Mouse (Mus musculus): ENCODE results near the gene Pik3cd. TPM values are rescaled to one million over a fixed set of nuclear protein-coding genes. Genes with fewer than 3 reads are reported as not detected.
"Not testable (repeated sequence)": the region's sequence is repeated elsewhere in the genome, so short reads cannot be mapped to it uniquely, and the experiment has no call there.

Gene Pik3cd
- polyA plus RNA-seq, 1 experiment, result 19.3 TPM

- no peak for TF ChIP-seq CTCF (IDR thresholded peaks at IDR 0.05; ENCODE audit: insufficient read depth, low read length)
- no peak for TF ChIP-seq POLR2A (IDR thresholded peaks at IDR 0.05; ENCODE audit: borderline replicate concordance, extremely low read depth, low read depth, low read length)
- WGBS, result 74% methylated on average over 4 of the region's 4 CpGs
These were observed 81.1 kb downstream of the Pik3cd start for GRCm38 (mm10) chr4:149621286-149621685.

GRCm38 (mm10) chr4:149619988-149620387 lies 82.4 kb downstream of the Pik3cd start:
- DNase-seq, result no peak
- no peak for TF ChIP-seq CTCF (IDR thresholded peaks at IDR 0.05; ENCODE audit: insufficient read depth, low read length)
- TF ChIP-seq POLR2A (IDR thresholded peaks at IDR 0.05; ENCODE audit: borderline replicate concordance, extremely low read depth, low read depth, low read length), result no peak
- 60% methylated on average over 8 of the region's 8 CpGs for WGBS
- Histone ChIP-seq H3K4me3 (replicated peaks; ENCODE audit: extremely low read depth, low read depth, low read length) (no peak overlapping the region), H3K4me1 (ENCODE audit: control insufficient read depth, insufficient read depth, low read length) (no peaks in the 10 kb centered on the region)

More at GRCm38 (mm10) chr4:149621286-149621685, 81.1 kb downstream of the Pik3cd start:
- Histone ChIP-seq H3K4me1 (ENCODE audit: control insufficient read depth, insufficient read depth, low read length) (no peaks in the 10 kb centered on the region), H3K4me3 (replicated peaks; ENCODE audit: extremely low read depth, low read depth, low read length) (no peak overlapping the region)
- no peak for DNase-seq

DNA sequence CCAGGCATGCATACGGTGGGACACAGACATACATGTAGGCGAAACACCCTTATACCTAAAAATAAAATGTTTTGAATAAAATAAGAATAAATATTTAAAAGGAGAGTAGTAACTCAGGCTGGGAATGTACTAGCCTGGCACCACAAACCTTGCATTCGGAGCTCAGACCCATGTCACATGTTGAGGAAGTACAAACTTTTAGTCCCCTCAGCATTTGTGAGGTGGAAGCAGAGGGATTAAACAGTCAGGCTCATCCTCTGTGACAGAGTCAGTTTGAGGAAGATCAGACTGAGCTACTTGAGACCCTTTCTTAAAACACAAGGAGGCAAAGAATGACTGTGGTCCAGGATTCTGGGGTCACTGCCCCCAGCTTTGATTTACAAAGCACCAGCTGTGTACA lies 85.4 kb downstream of the Pik3cd start:
- WGBS, result 76% methylated on average over 3 of the region's 3 CpGs
- H3K4me3 ChIP-seq (replicated peaks; ENCODE audit: extremely low read depth, low read depth, low read length); H3K4me1 ChIP-seq (ENCODE audit: control insufficient read depth, insufficient read depth, low read length); DNase-seq: not testable (repeated sequence)

- DNase-seq, result no peak
- no peaks in the 10 kb centered on the region for H3K4me1 ChIP-seq (ENCODE audit: control insufficient read depth, insufficient read depth, low read length)
- H3K4me3 ChIP-seq (replicated peaks; ENCODE audit: extremely low read depth, low read depth, low read length), result no peak overlapping the region
- no peak for TF ChIP-seq POLR2A (IDR thresholded peaks at IDR 0.05; ENCODE audit: borderline replicate concordance, extremely low read depth, low read depth, low read length)
- TF ChIP-seq CTCF (IDR thresholded peaks at IDR 0.05; ENCODE audit: insufficient read depth, low read length), result no peak
- 98% methylated on average over 3 of the region's 3 CpGs for WGBS
These were observed 87.5 kb downstream of the Pik3cd start for GRCm38 (mm10) chr4:149614869-149615268.

DNA sequence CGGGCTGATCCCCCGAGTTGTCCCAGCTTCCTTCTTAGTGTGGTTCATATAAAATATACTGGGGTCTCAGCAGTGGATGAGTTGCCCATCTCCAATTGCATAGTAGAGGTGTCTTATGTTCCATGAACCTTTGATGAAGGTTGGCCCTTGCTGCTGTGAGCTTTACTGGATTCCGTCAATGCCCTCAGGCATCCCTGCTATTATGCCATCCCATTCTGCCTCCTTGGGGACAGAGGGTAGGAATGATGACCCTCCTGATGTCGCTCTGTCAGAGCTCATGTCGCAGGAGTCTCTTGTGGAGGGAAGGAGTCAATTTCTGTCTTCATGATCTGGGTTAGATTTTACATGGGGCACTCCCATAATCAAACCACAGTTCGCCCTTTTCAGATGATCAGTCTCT lies 88.9 kb downstream of the Pik3cd start:
- DNase-seq; H3K4me1 ChIP-seq (ENCODE audit: control insufficient read depth, insufficient read depth, low read length); H3K4me3 ChIP-seq (replicated peaks; ENCODE audit: extremely low read depth, low read depth, low read length): not testable (repeated sequence)
- 70% methylated on average over 6 of the region's 6 CpGs for WGBS

DNA sequence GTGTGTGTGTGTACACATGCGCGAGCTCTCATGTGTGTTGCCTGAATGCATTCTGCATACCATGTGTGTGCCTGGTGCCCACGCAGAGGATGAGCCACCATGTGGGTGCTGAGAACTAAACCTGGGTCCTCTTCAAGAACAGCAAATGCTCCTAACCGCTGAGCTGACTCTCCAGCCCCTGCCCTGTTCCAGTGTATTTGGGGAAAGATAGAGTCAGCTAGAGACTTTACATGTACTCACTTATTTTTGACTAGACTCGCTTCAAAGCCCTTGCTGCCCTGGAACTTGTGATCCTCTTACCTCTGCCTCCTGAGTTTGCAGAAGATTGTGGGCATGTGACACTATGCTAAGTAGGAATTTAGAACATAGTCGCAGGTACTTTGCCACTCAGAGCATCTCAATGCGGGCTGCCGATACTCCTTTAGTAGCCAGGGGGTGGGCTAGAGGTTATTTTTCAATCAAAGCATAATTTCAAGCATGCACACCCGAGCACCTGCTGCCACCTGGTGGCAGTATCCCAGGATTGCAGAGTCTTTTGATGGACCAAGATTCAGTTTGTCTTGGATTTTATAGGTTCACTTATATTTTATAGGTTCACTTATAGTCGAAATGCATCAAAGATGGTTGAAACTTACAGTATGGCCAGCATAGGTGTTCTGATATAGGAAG lies 90.9 kb downstream of the Pik3cd start:
- TF ChIP-seq POLR2A (IDR thresholded peaks at IDR 0.05; ENCODE audit: borderline replicate concordance, extremely low read depth, low read depth, low read length) (no peak), CTCF (IDR thresholded peaks at IDR 0.05; ENCODE audit: insufficient read depth, low read length) (peak; percentile 89)
- no peak overlapping the region for H3K4me3 ChIP-seq (replicated peaks; ENCODE audit: extremely low read depth, low read depth, low read length)
- H3K4me1 ChIP-seq (ENCODE audit: control insufficient read depth, insufficient read depth, low read length), result peaks cover 6% of the 10 kb centered on the region
- 47% methylated on average over 10 of the region's 10 CpGs for WGBS
- peak; percentile 45 for DNase-seq

GRCm38 (mm10) chr4:149609256-149610025 lies 92.9 kb downstream of the Pik3cd start:
- no peak overlapping the region for H3K4me3 ChIP-seq (replicated peaks; ENCODE audit: extremely low read depth, low read depth, low read length)
- WGBS, result 68% methylated on average over 8 of the region's 8 CpGs

DNA sequence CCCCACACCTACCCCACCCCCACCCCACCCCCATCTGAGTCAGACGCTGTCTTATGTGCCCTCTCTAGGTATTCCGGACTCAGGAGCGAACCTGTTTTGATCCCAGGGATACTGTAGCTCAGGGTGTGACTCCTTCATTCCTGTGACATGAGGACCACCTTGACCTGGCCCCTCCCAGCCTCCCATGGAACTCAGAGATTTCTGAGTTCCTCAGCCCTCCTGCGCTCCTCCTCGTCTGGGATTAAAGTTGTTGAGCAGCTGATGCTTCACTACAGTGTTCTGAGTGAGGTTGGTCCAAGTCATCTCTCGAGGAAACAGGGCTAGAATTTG lies 94.1 kb downstream of the Pik3cd start:
- no peak for DNase-seq
- Histone ChIP-seq H3K4me1 (ENCODE audit: control insufficient read depth, insufficient read depth, low read length) (peaks cover 6% of the 10 kb centered on the region), H3K4me3 (replicated peaks; ENCODE audit: extremely low read depth, low read depth, low read length) (no peak overlapping the region)
- no peak for TF ChIP-seq CTCF (IDR thresholded peaks at IDR 0.05; ENCODE audit: insufficient read depth, low read length)
- TF ChIP-seq POLR2A (IDR thresholded peaks at IDR 0.05; ENCODE audit: borderline replicate concordance, extremely low read depth, low read depth, low read length), result no peak
- 79% methylated on average over 6 of the region's 6 CpGs for WGBS

More at GRCm38 (mm10) chr4:149609256-149610025, 92.9 kb downstream of the Pik3cd start:
- DNase-seq, result no peak
- no peak for TF ChIP-seq CTCF (IDR thresholded peaks at IDR 0.05; ENCODE audit: insufficient read depth, low read length)
- TF ChIP-seq POLR2A (IDR thresholded peaks at IDR 0.05; ENCODE audit: borderline replicate concordance, extremely low read depth, low read depth, low read length), result no peak
- peaks cover 6% of the 10 kb centered on the region for H3K4me1 ChIP-seq (ENCODE audit: control insufficient read depth, insufficient read depth, low read length)

DNA sequence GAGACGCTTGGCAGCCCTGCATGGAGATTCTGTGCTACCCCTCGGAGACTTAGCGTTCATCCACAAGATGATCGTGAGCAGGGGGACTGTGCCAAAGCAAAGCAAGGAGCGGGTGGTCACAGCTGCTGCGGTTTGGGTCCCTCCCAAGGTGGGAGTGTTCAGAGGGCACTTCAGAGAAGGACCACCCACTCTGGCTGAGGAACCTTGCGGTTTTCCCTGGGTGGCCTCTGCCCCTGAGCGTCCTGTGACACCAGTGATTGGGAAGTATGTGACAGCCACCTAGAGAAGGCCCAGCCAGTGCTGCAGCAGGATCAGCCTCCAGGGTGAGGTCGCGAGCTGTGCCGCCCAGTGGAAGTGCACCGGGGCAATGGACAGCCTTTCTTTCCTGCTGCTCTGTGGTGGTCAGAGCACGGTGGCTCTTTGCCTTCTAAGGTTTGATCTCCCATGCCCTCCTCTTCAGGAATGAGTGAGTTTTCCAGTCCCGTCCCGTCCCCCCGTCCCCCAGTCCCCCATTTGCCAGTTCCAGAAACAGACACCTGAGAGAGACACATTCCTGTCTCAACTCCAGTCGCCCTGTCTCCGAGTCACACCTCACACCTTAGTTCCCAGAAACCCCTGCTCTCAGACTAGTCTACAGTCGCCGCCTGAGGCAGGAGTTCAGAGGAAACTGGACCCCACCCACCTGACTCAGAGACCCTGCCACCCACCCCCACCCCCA lies 94.6 kb downstream of the Pik3cd start:
- Histone ChIP-seq H3K4me3 (replicated peaks; ENCODE audit: extremely low read depth, low read depth, low read length) (no peak overlapping the region), H3K4me1 (ENCODE audit: control insufficient read depth, insufficient read depth, low read length) (peaks cover 6% of the 10 kb centered on the region)
- DNase-seq, result no peak
- WGBS, result 44% methylated on average over 20 of the region's 20 CpGs
- no peak for TF ChIP-seq POLR2A (IDR thresholded peaks at IDR 0.05; ENCODE audit: borderline replicate concordance, extremely low read depth, low read depth, low read length)
- no peak for TF ChIP-seq CTCF (IDR thresholded peaks at IDR 0.05; ENCODE audit: insufficient read depth, low read length)

All from lung, adult 2 months (tissue).